Mouse (Mus musculus): ENCODE measurements around the gene Tbc1d14. TPM values are rescaled to one million over a fixed set of nuclear protein-coding genes. Genes with fewer than 3 reads are reported as not detected.

The Tbc1d14 gene
- total RNA-seq, 1 experiment from 2014 or later, result 14.1 TPM

Other genes with a start within 250 kb of the Tbc1d14 start
- gene Sorcs2, start 195.1 kb downstream of the Tbc1d14 start, total RNA-seq (2017), result not detected in 2 replicates
- gene Grpel1, start 128.3 kb downstream of the Tbc1d14 start, total RNA-seq (2017), result 26.7 and 37.0 TPM in 2 replicates
- gene Tada2b, start 109.0 kb downstream of the Tbc1d14 start, total RNA-seq (2017), result 10.8 and 20.3 TPM in 2 replicates
- 0.05 and 0.39 TPM in 2 replicates for gene Ccdc96, start 108.7 kb downstream of the Tbc1d14 start, total RNA-seq (2017)
- gene D5Ertd579e, start 102.7 kb upstream of the Tbc1d14 start, total RNA-seq (2017), result 28.0 and 44.8 TPM in 2 replicates
- gene Bloc1s4, start 155.4 kb upstream of the Tbc1d14 start, total RNA-seq (2017), result 18.3 and 20.3 TPM in 2 replicates
- gene Mrfap1, start 203.5 kb upstream of the Tbc1d14 start, total RNA-seq (2017), result 273 and 299 TPM in 2 replicates
- gene Man2b2, start 237.4 kb upstream of the Tbc1d14 start, total RNA-seq (2017), result 11.9 and 20.8 TPM in 2 replicates

All from common myeloid progenitor, adult 5-6 weeks (primary cell).